Mouse (Mus musculus): ENCODE data around the gene Cd80.

The Cd80 gene

GRCm38 (mm10) chr16:38448458-38448857 lies 6.9 kb upstream of the Cd80 start:
- no peak for DNase-seq (ENCODE audit: low read depth)

DNA sequence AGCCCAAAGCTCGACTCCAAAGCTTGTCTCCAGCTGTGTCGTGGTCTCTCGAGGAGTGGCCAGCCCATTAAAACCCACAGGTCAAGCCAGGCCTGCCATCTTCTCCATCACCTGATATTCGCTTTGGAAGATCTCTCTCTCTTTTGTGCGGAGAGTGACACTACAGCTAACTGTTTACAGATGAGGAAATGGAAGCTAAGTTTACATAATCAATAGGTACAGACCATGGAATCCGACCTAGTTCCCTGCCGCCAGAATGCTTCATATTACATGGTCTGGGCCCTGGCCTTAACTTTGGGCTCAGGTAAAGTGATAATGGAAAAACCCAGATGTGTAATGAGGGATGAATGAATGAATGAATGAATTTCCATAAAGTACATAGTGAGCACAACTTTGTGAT lies 4.7 kb upstream of the Cd80 start:
- DNase-seq (ENCODE audit: low read depth) = no peak

- peak; percentile 15 for DNase-seq (ENCODE audit: low read depth)
Measured at GRCm38 (mm10) chr16:38451421-38452205, 3.7 kb upstream of the Cd80 start.

- DNase-seq (ENCODE audit: low read depth) = peak; percentile 75
Measured at GRCm38 (mm10) chr16:38452442-38453202, 2.7 kb upstream of the Cd80 start, which contains the start of gene Adprh. TSS of gene Adprh (minus strand) at chr16:38452703.

DNA sequence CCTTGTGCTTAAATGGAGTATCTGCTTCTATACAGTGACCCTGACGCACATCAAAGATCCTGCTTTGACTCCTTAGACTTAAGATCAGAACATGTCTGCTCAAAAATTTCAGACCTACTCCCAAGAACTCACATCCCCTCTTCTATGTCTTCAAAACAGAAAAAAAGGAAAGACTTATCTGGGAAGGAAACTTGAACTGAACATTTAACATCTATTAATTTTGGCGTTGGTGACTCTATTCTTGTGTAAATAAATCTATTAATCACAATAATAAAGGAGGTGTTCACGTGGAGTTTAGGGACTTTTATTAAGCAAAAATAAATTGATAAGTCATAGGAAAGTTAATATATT lies 2.2 kb upstream of the Cd80 start:
- DNase-seq (ENCODE audit: low read depth) = no peak

DNA sequence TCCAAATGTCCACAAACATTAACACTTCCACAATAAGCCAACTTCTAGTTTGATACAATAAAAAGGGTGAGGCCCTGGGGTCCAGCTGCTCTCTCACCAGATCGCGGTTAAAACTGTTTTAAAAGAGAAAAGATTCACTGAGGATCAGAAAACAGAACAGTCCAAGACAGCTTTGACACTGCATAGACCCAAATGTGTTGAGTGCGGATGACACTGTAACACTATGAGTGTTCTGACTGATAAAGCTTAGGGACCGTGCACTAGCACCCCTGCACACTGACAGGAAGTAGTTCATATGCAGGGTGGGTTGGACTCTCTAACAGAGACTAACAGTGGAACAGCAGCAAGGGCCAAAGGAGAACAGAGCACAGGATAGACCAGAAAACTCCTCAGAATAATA lies 1.4 kb upstream of the Cd80 start:
- DNase-seq (ENCODE audit: low read depth) = no peak

DNA sequence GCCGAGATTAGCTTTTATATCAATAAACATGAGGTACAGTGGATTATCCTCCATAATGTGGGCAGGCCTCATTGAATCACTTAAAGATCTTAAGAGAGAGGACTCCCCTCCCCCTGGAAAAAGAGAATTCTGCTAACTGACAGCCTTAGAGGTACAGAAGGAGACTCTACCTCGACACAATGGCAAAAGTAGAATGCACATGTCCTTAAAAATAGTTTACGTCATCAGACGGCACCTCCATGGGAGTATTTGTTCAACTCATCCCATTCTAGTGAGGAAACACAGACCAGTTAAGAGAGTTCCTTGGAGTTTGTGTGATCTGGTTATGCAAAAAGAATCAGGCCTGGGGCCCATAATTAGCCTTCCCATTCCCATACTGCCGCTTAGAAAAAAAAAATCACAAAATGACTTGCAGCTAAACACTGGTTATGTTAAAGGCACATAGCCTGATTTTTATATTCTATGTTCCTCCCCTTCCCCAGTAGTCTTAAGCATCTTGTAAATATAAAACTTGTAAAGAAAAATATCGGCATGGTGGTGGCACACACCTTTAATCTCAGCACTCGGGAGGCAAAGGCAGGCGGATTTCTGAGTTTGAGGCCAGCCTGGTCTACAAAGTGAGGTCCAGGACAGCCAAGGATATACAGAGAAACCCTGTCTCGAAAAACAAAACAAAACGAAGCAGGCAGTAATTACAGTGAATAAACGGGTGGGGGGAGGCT lies 667 bp upstream of the Cd80 start:
- no peak for DNase-seq (ENCODE audit: low read depth)

DNA sequence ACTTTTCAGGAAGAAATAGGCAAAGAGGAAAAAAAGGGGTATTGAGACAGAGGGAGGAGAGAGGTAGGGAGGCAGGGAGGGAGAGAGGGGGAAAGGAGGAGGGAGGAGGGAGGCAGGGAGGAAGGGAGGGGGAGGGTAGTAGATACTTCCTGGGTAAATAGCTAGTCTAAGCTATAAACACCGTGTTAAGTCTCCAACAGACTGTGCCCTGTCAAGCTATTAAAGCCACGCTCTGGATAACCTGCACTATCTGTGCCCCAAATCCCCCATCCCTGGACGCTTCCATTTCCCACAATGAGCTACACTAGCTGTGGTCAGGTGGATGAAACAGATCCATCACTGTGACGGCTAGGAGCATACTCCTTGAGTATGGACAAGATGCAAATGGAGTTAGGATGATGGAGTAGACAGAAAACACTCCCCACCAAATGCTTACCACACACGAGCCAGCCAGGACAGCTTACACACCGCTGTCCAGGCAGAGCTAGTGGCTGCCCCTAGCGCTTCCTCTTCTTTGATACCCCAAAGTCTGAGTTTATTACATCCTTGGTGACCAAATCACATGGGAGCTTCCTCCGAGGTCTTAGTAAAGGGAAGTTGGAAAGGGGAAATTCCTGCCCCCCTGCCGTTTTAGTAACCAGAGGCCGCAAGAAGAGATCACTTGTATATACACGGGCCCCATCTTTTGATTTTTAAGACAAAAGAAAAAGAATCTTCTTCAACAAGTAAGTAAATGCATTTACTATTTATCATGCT lies 1.6 kb downstream of the Cd80 start:
- peak; percentile 13 for DNase-seq (ENCODE audit: low read depth)

- no peak for DNase-seq (ENCODE audit: low read depth)
Measured at GRCm38 (mm10) chr16:38458600-38459280, 3.4 kb downstream of the Cd80 start.

GRCm38 (mm10) chr16:38459990-38460389 lies 4.6 kb downstream of the Cd80 start:
- no peak for DNase-seq (ENCODE audit: low read depth)

GRCm38 (mm10) chr16:38461749-38462148 lies 6.4 kb downstream of the Cd80 start:
- no peak for DNase-seq (ENCODE audit: low read depth)

- no peak for DNase-seq (ENCODE audit: low read depth)
Measured at GRCm38 (mm10) chr16:38462161-38462560, 6.8 kb downstream of the Cd80 start.

GRCm38 (mm10) chr16:38463305-38463704 lies 7.9 kb downstream of the Cd80 start:
- no peak for DNase-seq (ENCODE audit: low read depth)

- DNase-seq (ENCODE audit: low read depth) = no peak
Measured at GRCm38 (mm10) chr16:38466089-38466488, 10.7 kb downstream of the Cd80 start.

DNA sequence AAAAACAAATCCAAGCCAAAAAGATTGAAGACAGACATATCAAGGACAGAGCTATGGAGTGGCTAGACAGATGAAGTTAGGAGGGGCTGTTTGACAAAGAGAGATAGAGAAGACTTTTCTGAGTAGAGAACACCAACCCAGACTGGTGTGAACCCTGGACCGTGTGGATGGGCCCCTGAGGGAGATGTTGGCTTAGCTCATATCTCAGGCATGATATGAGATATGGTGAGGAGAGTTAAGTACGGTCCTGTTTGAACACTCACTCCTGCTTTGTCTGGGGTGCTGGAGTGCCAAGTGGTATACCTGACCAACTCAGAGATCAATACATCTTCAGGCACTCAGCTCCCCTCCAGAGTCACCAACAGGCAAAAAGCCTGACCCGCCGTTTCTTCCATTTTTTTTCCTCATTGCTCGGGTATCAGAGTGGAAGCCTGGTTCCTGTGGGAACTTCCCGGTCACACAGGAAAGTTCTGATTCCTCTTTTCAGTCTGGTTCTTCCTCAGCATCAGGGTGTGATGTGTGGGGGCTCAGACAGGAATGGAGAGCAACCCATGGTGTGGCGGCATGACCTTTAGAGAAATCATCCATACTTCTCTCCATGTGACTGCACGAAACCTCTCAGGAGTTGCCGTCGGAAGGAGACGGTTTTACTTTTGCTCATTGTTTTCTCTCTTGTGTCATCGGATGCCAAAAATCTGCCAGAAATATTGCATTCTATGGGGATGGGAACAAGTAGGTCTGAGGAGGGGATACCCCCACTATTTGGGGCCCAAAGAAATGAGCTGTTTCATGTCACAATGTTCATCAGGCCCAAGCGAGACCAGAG lies 11.9 kb downstream of the Cd80 start:
- no peak for DNase-seq (ENCODE audit: low read depth)

DNA sequence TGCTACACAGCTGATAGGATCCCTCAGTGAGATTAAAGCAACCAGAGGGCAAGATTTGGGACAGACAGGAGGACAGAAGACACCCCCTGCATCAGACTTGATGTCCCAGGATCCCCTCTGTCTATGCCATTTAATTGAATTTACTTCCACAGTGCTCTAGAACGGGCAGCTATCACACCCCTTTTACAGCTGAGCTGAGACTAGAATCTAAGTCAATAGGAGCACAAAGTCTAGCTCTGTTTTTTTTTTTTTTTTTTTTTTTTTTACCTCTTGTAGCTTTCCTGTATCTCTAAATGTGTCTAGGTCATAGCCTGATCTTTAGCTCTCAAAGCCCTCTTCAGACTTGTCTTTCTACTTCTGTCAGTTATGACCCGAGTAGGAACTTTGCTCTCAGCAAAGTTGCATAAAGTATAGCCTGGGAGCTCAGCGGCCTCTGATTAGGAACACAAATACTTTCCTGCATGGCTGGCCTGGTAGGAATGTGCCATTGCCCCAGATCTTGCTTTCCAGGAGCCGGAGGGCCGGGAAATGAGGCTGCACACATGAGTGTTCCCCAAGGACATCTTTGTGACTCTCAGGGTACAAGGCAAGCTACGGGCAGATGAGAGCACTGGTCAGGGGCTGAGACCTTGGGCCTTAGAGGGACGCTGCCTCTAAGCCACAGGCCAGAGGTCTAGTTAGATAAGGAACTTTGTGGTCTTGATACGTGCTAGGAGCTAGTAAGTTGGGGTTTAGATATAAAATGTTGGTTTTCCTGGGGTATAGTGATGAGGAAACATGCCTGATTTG lies 12.8 kb downstream of the Cd80 start:
- DNase-seq (ENCODE audit: low read depth) = no peak

GRCm38 (mm10) chr16:38468706-38469018 lies 13.3 kb downstream of the Cd80 start:
- DNase-seq (ENCODE audit: low read depth) = no peak

GRCm38 (mm10) chr16:38469437-38469836 lies 14.1 kb downstream of the Cd80 start:
- DNase-seq (ENCODE audit: low read depth) = no peak

DNA sequence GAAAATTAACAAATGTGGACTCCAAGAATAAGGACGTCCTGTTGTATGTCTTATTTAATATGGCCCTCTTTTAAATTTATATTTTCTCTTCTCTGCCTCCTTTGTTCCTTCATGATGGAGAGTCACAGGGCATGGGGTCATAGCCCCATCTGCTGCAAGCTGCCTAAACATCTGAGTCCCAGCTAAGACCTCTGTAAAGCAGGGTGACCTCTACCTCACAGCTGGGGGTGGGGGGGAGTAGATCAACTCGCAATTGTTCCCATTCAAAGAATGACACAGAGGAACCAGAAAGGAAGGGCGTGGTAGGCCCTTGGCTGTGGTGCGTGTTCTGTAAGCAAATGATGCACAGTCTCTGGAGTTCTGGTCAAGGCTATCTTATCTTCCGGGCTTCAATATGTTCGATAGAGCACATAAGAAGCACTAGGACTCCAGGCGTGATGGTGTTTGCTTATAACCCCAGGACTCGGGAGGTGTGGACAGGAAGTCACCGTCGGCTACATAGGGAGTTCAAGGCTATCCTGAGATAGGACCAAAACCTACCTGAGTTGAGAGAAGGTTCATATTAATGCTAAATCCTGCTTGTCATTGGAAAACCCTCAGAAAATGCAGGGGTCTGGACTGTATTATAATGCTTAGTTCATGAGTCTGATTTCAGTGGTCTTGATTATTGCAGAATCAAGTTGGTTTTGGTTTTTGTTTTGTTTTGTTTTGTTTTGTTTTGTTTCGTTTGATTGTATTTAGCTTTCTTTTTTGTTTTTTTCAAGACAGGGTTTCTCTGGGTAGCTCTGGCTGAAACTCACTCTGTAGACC lies 16.5 kb downstream of the Cd80 start:
- DNase-seq (ENCODE audit: low read depth) = no peak
